Mouse (Mus musculus): ENCODE measurements around the gene Ulk1. TPM values are rescaled to one million over a fixed set of nuclear protein-coding genes. Genes with fewer than 3 reads are reported as not detected.

Gene Ulk1
- 52.6 and 55.7 TPM in 2 replicates for polyA plus RNA-seq (2014; fragmentation: Nextera tagmentation; extraction: Ambion mirVana)

DNA sequence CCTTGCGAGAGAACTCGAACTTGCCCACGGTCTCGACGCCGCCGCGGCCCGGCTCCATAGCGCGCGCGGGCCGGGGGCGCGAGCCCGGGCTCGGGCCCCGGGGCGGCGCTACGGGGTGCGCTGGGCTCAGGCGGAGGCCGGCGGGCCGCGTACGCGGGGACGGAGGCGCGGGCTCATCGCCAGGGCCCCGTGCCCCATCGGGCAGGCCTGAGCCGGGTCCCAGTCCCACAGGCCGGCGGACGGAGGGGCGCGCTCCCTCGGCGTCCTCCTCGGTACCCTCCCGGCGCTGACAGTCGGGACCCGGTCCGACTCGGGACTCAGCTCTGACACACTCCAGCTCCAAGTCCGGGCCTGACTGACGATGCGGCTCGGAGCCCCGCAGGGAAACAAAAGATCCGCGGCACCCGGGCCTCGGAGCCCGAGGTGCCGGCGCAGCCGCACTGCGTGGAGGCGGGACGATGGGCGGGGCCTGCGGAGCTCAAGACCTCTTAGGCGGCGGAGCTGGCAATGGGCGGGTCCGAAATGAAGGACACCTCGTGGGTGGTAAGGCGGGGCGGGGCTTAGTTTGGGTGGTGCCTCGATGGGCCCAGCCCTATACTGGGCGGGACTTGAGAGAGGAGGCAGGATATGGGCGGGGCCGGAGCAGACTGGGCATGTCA is at the start of gene Ulk1:
Gene Ulk1 (minus strand): TSS at position 431 of the 659 bp plus-strand sequence.
- no peaks in the 10 kb centered on the region; the same call in 1 of the 2 replicates for H3K36me3 ChIP-seq (ENCODE audit: control insufficient read depth, insufficient read depth, low read length)
- no peaks in the 10 kb centered on the region for H3K27me3 ChIP-seq (ENCODE audit: control insufficient read depth, insufficient read depth, low read length)
- H3K9me3 ChIP-seq (ENCODE audit: control insufficient read depth, low read length): no peaks in the 10 kb centered on the region
- peak within 1 kb of the TSS; percentile 95 for H3K9ac ChIP-seq (replicated peaks; ENCODE audit: low read depth, low read length)
- WGBS: under 1% methylated on average over 67 of the region's 80 CpGs
- peaks cover 29% of the 10 kb centered on the region for H3K4me1 ChIP-seq (ENCODE audit: control insufficient read depth, insufficient read depth, low read length)
- ATAC-seq (ENCODE audit: low read depth): peak; percentile 94
- peak within 1 kb of the TSS; percentile 67 for H3K4me2 ChIP-seq (ENCODE audit: low read depth, low read length)
- H3K27ac ChIP-seq (ENCODE audit: low read depth, low read length): peak within 1 kb of the TSS; percentile 87
- peak within 1 kb of the TSS; percentile 94 for H3K4me3 ChIP-seq (ENCODE audit: low read depth, low read length)

DNA sequence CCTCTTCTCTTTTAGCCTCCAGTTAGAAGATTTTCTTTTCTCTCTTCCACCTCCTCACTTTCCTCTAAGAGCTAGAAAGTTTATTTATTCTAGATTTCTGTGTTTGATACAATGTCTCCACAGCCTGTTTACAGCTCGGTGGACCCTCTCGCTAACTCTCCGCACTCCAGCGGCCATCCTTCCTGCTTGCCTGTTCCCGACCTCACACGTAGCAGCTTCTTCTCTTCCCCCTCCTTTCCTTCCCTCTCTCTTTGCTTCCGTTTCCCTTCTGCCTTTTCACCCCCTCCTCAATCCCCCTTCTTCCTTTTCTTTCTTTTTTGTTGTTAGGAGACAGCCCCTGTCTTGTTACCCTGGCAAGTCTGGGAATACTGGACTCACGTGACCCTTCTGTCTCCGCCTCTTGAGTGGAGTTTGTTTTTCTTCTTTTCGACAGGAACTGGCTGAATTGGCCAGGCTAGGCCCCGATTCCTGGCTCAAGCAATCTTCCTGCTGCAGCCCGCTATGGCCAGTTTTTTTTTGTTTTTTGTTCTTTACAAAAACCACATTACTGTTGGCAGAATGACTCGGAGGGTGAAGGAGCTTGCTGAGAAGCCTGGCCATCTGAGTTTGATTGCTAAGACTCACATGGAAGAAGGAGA is 49.2 kb upstream of the Ulk1 start:
- Histone ChIP-seq H3K9ac (replicated peaks; ENCODE audit: low read depth, low read length) (no peak overlapping the region), H3K4me1 (ENCODE audit: control insufficient read depth, insufficient read depth, low read length) (no peaks in the 10 kb centered on the region), H3K36me3 (ENCODE audit: control insufficient read depth, insufficient read depth, low read length) (no peaks in the 10 kb centered on the region), H3K4me3 (ENCODE audit: low read depth, low read length) (no peak overlapping the region), H3K9me3 (ENCODE audit: control insufficient read depth, low read length) (no peaks in the 10 kb centered on the region), H3K27ac (ENCODE audit: low read depth, low read length) (peak overlapping the region; percentile 56), H3K4me2 (ENCODE audit: low read depth, low read length) (no peak overlapping the region), H3K27me3 (ENCODE audit: control insufficient read depth, insufficient read depth, low read length) (no peaks in the 10 kb centered on the region)
- 54% methylated on average over 13 of the region's 13 CpGs for WGBS
- peak; percentile 41; the same call in 1 of the 2 replicates for ATAC-seq (ENCODE audit: low read depth)

DNA sequence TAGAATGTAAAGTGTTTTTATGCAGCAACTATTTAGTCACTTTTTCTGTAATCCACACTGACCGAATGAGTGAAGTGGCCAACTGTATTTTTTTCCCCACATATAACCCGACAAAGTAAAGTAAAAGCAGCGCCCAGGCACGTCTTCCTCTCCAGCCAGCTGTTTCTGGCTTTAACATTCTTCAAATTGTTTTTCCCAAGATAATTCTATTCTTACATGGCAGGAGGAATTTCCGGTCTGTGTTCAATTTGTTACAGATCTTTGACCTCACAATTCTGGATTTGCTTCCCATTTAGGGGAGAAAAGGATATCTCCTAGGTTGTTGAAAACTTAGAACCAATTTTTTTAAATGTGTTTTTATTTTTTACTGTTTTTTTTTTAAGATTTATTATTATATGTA is 47.2 kb upstream of the Ulk1 start:
- Histone ChIP-seq H3K4me2 (ENCODE audit: low read depth, low read length) (no peak overlapping the region), H3K9ac (replicated peaks; ENCODE audit: low read depth, low read length) (no peak overlapping the region), H3K36me3 (ENCODE audit: control insufficient read depth, insufficient read depth, low read length) (no peaks in the 10 kb centered on the region), H3K4me3 (ENCODE audit: low read depth, low read length) (no peak overlapping the region), H3K9me3 (ENCODE audit: control insufficient read depth, low read length) (no peaks in the 10 kb centered on the region), H3K27ac (ENCODE audit: low read depth, low read length) (no peak overlapping the region), H3K4me1 (ENCODE audit: control insufficient read depth, insufficient read depth, low read length) (no peaks in the 10 kb centered on the region), H3K27me3 (ENCODE audit: control insufficient read depth, insufficient read depth, low read length) (no peaks in the 10 kb centered on the region)
- ATAC-seq (ENCODE audit: low read depth): no peak
- 80% methylated on average over 5 of the region's 5 CpGs for WGBS

- no peak overlapping the region for H3K4me3 ChIP-seq (ENCODE audit: low read depth, low read length)
- H3K9ac ChIP-seq (replicated peaks; ENCODE audit: low read depth, low read length): no peak overlapping the region
- 86% methylated on average over 1 of the region's 1 CpGs for WGBS
- no peaks in the 10 kb centered on the region for H3K27me3 ChIP-seq (ENCODE audit: control insufficient read depth, insufficient read depth, low read length)
- no peaks in the 10 kb centered on the region for H3K4me1 ChIP-seq (ENCODE audit: control insufficient read depth, insufficient read depth, low read length)
- ATAC-seq (ENCODE audit: low read depth): no peak
- no peaks in the 10 kb centered on the region for H3K36me3 ChIP-seq (ENCODE audit: control insufficient read depth, insufficient read depth, low read length)
- no peaks in the 10 kb centered on the region for H3K9me3 ChIP-seq (ENCODE audit: control insufficient read depth, low read length)
- H3K27ac ChIP-seq (ENCODE audit: low read depth, low read length): no peak overlapping the region
- H3K4me2 ChIP-seq (ENCODE audit: low read depth, low read length): no peak overlapping the region
Measured at GRCm38 (mm10) chr5:110852990-110853389, 43.1 kb upstream of the Ulk1 start.

GRCm38 (mm10) chr5:110841046-110841862 is 31.4 kb upstream of the Ulk1 start:
- H3K27me3 ChIP-seq (ENCODE audit: control insufficient read depth, insufficient read depth, low read length): no peaks in the 10 kb centered on the region; the same call in 1 of the 2 replicates
- no peak overlapping the region for H3K27ac ChIP-seq (ENCODE audit: low read depth, low read length)
- WGBS: 91% methylated on average over 14 of the region's 14 CpGs
- no peaks in the 10 kb centered on the region for H3K36me3 ChIP-seq (ENCODE audit: control insufficient read depth, insufficient read depth, low read length)
- no peak overlapping the region for H3K9ac ChIP-seq (replicated peaks; ENCODE audit: low read depth, low read length)
- H3K4me1 ChIP-seq (ENCODE audit: control insufficient read depth, insufficient read depth, low read length): peaks cover 10% of the 10 kb centered on the region; the same call in 1 of the 2 replicates
- H3K9me3 ChIP-seq (ENCODE audit: control insufficient read depth, low read length): no peaks in the 10 kb centered on the region
- no peak overlapping the region for H3K4me3 ChIP-seq (ENCODE audit: low read depth, low read length)
- ATAC-seq (ENCODE audit: low read depth): no peak
- no peak overlapping the region for H3K4me2 ChIP-seq (ENCODE audit: low read depth, low read length)

DNA sequence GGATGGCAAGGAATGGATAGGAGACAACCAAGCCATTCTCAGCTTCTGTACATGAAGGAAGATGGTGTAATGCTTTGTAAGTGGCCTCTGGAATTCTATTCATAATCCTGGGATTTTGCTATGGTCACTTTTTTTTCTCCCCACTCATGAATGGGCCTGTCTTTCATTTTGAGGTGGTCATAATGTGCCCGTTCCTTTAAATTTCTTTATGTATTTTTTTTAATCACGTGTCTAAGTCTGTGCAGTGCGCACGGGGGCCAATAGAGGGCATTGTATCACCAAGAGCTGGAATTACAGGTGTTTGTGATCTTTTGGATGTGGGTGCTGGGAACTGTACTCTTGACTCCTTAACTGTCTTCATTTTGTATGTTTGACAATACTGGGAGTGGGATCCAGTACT is 30.6 kb upstream of the Ulk1 start:
- Histone ChIP-seq H3K4me3 (ENCODE audit: low read depth, low read length) (peak overlapping the region; percentile 69), H3K4me2 (ENCODE audit: low read depth, low read length) (peak overlapping the region; percentile 76), H3K9me3 (ENCODE audit: control insufficient read depth, low read length) (no peaks in the 10 kb centered on the region), H3K4me1 (ENCODE audit: control insufficient read depth, insufficient read depth, low read length) (peaks cover 10% of the 10 kb centered on the region; the same call in 1 of the 2 replicates), H3K27me3 (ENCODE audit: control insufficient read depth, insufficient read depth, low read length) (no peaks in the 10 kb centered on the region; the same call in 1 of the 2 replicates), H3K27ac (ENCODE audit: low read depth, low read length) (no peak overlapping the region), H3K36me3 (ENCODE audit: control insufficient read depth, insufficient read depth, low read length) (no peaks in the 10 kb centered on the region), H3K9ac (replicated peaks; ENCODE audit: low read depth, low read length) (peak overlapping the region; percentile 18; the same call in 1 of the 2 replicates)
- 12% methylated on average over 4 of the region's 4 CpGs for WGBS
- ATAC-seq (ENCODE audit: low read depth): no peak

DNA sequence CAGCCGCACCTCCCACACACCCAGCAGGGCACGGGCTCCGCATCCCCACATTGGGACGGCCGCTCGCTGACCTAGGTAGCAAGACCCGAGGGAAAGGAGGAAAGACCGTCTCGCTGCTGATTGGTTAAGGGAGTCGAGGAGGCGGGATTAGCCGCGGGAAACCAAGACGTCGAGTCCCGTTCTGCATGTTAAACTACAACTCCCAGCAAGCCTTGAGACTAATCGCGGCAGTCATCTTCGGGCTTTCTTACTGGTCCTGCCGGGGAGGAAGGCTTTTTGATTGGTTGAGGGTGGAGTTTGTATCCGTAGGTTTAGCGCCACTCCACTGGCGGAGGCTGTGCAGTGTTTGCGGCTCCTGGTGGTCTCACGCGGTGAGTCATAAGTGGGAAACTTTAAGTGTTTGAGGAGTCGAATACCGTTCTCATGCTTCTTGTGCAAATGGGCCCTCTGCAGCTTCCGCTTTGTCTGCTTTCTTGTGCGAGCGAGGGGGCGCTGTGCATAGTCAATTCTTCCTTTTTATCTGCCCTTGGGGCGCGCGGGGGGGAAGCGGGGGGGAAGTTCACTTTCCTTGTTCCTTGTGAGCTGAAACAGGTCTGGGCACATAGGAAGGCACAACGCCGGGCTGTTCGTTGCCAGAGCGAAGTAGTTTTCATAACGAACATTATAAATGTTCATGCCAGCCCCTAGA is 29.9 kb upstream of the Ulk1 start, which contains the start of the genes Hscb and Chek2:
Gene Hscb (minus strand): TSS at position 100 of the 688 bp plus-strand sequence.
Gene Chek2 (plus strand): TSS at position 302 of the 688 bp plus-strand sequence.
- 0% methylated on average over 41 of the region's 41 CpGs for WGBS
- Histone ChIP-seq H3K4me2 (ENCODE audit: low read depth, low read length) (peak within 1 kb of the TSS; percentile 76), H3K27ac (ENCODE audit: low read depth, low read length) (peak within 1 kb of the TSS; percentile 69), H3K27me3 (ENCODE audit: control insufficient read depth, insufficient read depth, low read length) (no peaks in the 10 kb centered on the region; the same call in 1 of the 2 replicates), H3K36me3 (ENCODE audit: control insufficient read depth, insufficient read depth, low read length) (no peaks in the 10 kb centered on the region), H3K4me1 (ENCODE audit: control insufficient read depth, insufficient read depth, low read length) (peaks cover 10% of the 10 kb centered on the region; the same call in 1 of the 2 replicates), H3K4me3 (ENCODE audit: low read depth, low read length) (peak within 1 kb of the TSS; percentile 69), H3K9me3 (ENCODE audit: control insufficient read depth, low read length) (no peaks in the 10 kb centered on the region), H3K9ac (replicated peaks; ENCODE audit: low read depth, low read length) (peak within 1 kb of the TSS; percentile 66)
- ATAC-seq (ENCODE audit: low read depth): peak; percentile 99

DNA sequence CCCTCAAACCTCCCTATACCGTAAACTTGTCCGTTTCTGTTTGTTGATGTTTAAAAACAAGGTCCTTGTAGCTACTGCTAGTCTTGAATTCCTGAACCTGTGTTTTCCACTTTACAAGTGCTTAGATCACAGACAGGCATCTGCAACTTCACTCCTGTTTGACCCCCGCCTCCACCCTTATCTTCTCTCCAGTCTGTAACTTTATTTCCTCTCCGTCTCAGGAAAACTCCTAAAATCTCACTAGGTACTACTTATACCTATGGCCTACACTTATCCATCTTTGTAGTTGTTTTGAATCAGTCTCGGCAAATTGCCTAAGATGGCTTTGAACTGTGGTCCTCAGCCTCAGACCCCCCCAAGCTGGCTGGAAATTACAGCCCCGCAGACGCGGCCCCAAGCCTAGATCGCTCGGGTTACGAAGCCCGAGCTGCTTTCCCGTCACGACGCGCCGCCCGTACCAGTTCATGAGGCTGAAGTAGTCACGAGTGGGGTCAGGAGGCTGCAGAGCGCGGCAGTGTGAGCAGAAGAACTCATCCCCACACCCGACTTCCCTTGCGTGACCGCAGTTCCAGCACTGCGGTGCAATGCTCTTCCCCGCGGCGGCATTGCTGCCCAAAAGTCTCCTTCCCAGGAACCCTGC is 29.3 kb upstream of the Ulk1 start:
- Histone ChIP-seq H3K9ac (replicated peaks; ENCODE audit: low read depth, low read length) (peak overlapping the region; percentile 66), H3K36me3 (ENCODE audit: control insufficient read depth, insufficient read depth, low read length) (no peaks in the 10 kb centered on the region), H3K4me1 (ENCODE audit: control insufficient read depth, insufficient read depth, low read length) (peaks cover 10% of the 10 kb centered on the region; the same call in 1 of the 2 replicates), H3K27ac (ENCODE audit: low read depth, low read length) (peak overlapping the region; percentile 69), H3K9me3 (ENCODE audit: control insufficient read depth, low read length) (no peaks in the 10 kb centered on the region), H3K27me3 (ENCODE audit: control insufficient read depth, insufficient read depth, low read length) (no peaks in the 10 kb centered on the region; the same call in 1 of the 2 replicates), H3K4me3 (ENCODE audit: low read depth, low read length) (peak overlapping the region; percentile 69), H3K4me2 (ENCODE audit: low read depth, low read length) (peak overlapping the region; percentile 76)
- 9% methylated on average over 28 of the region's 28 CpGs for WGBS
- ATAC-seq (ENCODE audit: low read depth): peak; percentile 85

Data from neural tube, embryonic 14.5 days (tissue).